Comparison of ENCODE assay signal across 9 mouse cellular contexts in the genomic region with DNA sequence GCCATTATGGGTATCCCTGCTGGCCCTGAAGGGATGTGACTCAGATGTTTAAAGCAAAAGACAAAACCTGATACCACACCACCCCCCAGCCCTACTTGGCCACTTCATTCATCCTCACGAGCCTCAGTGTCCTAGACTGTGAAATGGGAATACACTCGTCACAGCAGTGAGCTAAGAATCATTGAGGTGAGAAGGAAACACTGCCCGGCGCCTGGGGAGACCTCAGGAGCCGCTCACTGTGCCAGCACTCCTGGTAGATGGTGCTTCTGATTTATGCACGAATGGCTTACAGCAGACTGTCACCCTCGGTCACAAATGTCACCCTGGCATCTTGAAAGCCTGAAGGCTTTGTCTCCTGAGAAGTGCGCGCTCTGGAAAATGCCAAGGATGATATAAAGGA. TPM values are rescaled to one million over a fixed set of nuclear protein-coding genes. Genes with fewer than 3 reads are reported as not detected.
A peak's percentile ranks its signal among the peaks of the same experiment; 100 is the strongest.
DNase-seq lines count a peak whose midpoint lies in the region; ATAC-seq and TF ChIP-seq lines count a peak whose summit lies in the region.
"Had no signal": no experiment of that assay in that cellular context is flagged by ENCODE, and none has a peak within 500 bp of the region (broad histone marks: within the 10 kb centered on the region; RNA-seq: fewer than 3 reads in every experiment).

No protein-coding gene starts in this region.

- no peak for TF ChIP-seq CTCF in olfactory bulb, adult 2 months (IDR thresholded peaks at IDR 0.05; ENCODE audit: insufficient read depth, low read depth, low read length)

- no peak overlapping the region for H3K4me3 ChIP-seq in liver, embryonic 11.5 days (ENCODE audit: low read depth, low read length)
- H3K4me3 ChIP-seq in intestine, embryonic 15.5 days (replicated peaks): no peak overlapping the region
- H3K4me3 ChIP-seq in olfactory bulb, adult 2 months (ENCODE audit: insufficient read depth, low read depth, low read length): no peak overlapping the region

- no peak overlapping the region for H3K4me2 ChIP-seq in liver, embryonic 11.5 days
- H3K4me2 ChIP-seq in intestine, embryonic 15.5 days (replicated peaks): no peak overlapping the region

- H3K27me3 ChIP-seq in liver, embryonic 11.5 days (replicated peaks; ENCODE audit: control insufficient read depth, insufficient read depth, low read length): no peaks in the 10 kb centered on the region
- no peaks in the 10 kb centered on the region for H3K27me3 ChIP-seq in intestine, embryonic 15.5 days (replicated peaks)

- peak; percentile 53 for DNase-seq in cerebellum, adult 11-12 months
- DNase-seq in liver, embryonic 11.5 days (ENCODE audit: low spot score): no peak
- no peak for DNase-seq in liver
- DNase-seq in retina, embryonic 14.5 days (ENCODE audit: low spot score): no peak
- DNase-seq in layer of hippocampus, adult 11-12 months (ENCODE audit: low spot score): no peak
- DNase-seq: spleen, adult 18-20 months had no signal

- WGBS in liver, embryonic 11.5 days: 90% methylated on average over 9 of the region's 9 CpGs
- WGBS in intestine, embryonic 15.5 days: 80% methylated on average over 9 of the region's 9 CpGs
- 49% methylated on average over 9 of the region's 9 CpGs for WGBS in olfactory bulb, adult 2 months

- no peaks in the 10 kb centered on the region for H3K9me3 ChIP-seq in liver, embryonic 11.5 days (ENCODE audit: control insufficient read depth, low read length)
- no peaks in the 10 kb centered on the region for H3K9me3 ChIP-seq in intestine, embryonic 15.5 days

- H3K4me1 ChIP-seq in liver, embryonic 11.5 days (replicated peaks; ENCODE audit: control insufficient read depth, insufficient read depth, low read length): peaks cover 34% of the 10 kb centered on the region
- peaks cover 51% of the 10 kb centered on the region for H3K4me1 ChIP-seq in intestine, embryonic 15.5 days (replicated peaks)
- peaks cover 53% of the 10 kb centered on the region for H3K4me1 ChIP-seq in olfactory bulb, adult 2 months (ENCODE audit: control insufficient read depth, insufficient read depth, low read length)

- H3K9ac ChIP-seq in liver, embryonic 11.5 days (ENCODE audit: low read depth, low read length): no peak overlapping the region
- no peak overlapping the region for H3K9ac ChIP-seq in intestine, embryonic 15.5 days

- peak overlapping the region; percentile 2; the same call in 1 of the 2 replicates for H3K27ac ChIP-seq in liver, embryonic 11.5 days (ENCODE audit: low read depth, low read length)
- peak overlapping the region; percentile 74 for H3K27ac ChIP-seq in intestine, embryonic 15.5 days
- H3K27ac ChIP-seq in olfactory bulb, adult 2 months (ENCODE audit: insufficient read depth, low read depth, low read length): peak overlapping the region; percentile 91

- H3K36me3 ChIP-seq in liver, embryonic 11.5 days (ENCODE audit: control insufficient read depth, insufficient read depth, low read length): peaks cover 24% of the 10 kb centered on the region
- H3K36me3 ChIP-seq in intestine, embryonic 15.5 days: no peaks in the 10 kb centered on the region; the same call in 1 of the 2 replicates

- no peak for TF ChIP-seq POLR2A in olfactory bulb, adult 2 months (IDR thresholded peaks at IDR 0.05; ENCODE audit: insufficient read depth, low read depth, low read length)

- ATAC-seq in cerebellum, adult (ENCODE audit: insufficient number of reproducible peaks, low FRiP score, low TSS enrichment): no peak
- ATAC-seq in liver, embryonic 11.5 days (replicated peaks; ENCODE audit: low FRiP score): no peak
- no peak for ATAC-seq in intestine, embryonic 15.5 days

RNA-seq across cellular contexts. Expression of a gene that starts 31.3 kb away (rescaled TPM):
- 49.1 and 55.8 TPM in 2 replicates for polyA plus RNA-seq in liver, embryonic 11.5 days (2014; fragmentation: Nextera tagmentation; extraction: Ambion mirVana)
- polyA plus RNA-seq in intestine, embryonic 15.5 days (2015; fragmentation: Nextera tagmentation; extraction: Ambion mirVana): 64.7 and 66.2 TPM in 2 replicates
- 440 TPM in 1 of 2 replicates, not detected in the other for polyA plus RNA-seq in olfactory bulb, adult 2 months (2012; ENCODE audit: insufficient read depth, insufficient read length, low replicate concordance, missing spikeins)

Comparison
In these comparisons a context has a peak if more than half of its experiments do, and no peak if none do; other contexts are left out.
1. H3K27ac ChIP-seq: peak in every context shown above with its lines; median percentile 91 in olfactory bulb, adult 2 months; 74 in intestine, embryonic 15.5 days; 2 in liver, embryonic 11.5 days.